Mouse (Mus musculus) heart, adult 10 weeks (tissue): ENCODE measurements around the gene Olfr108. TPM values are rescaled to one million over a fixed set of nuclear protein-coding genes. Genes with fewer than 3 reads are reported as not detected.

ENCODE experiments used
- polyA plus RNA-seq: library from polyadenylated mRNA; stranded (reverse); fragments of 350-450 nt; fragmentation: Illumina TruSeq; extraction: RNeasy Lipid Tissue Mini Kit (QIAGEN cat#74804); gene quantifications from one replicate; pipeline ENCODE4 v1.2.3, GENCODE M21; 2014; ENCODE audit warnings: low read depth, low replicate concordance

The Olfr108 gene
- polyA plus RNA-seq, result not detected

DNA sequence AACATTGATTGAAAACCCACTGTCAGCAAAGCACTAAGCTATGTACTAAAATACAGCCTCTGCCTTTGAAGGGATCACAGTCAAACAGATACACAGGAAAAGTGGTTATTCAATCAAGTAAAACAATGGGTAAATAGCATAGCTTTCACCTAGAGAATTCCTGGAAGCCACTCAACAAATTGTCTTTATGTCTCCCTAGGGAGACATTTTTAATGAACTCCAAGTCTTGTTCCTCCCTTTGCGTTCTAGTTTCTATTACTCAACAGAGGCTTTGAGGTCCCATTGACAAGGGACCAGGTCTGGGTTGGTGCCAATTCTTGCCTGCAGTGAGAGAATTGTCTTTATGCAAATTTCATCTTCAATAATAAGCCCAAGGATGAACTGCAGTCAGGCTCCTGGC, at the start of gene Olfr108:
TSS of gene Olfr108 (plus strand) at position 301 of the 400 bp plus-strand sequence.

DNA sequence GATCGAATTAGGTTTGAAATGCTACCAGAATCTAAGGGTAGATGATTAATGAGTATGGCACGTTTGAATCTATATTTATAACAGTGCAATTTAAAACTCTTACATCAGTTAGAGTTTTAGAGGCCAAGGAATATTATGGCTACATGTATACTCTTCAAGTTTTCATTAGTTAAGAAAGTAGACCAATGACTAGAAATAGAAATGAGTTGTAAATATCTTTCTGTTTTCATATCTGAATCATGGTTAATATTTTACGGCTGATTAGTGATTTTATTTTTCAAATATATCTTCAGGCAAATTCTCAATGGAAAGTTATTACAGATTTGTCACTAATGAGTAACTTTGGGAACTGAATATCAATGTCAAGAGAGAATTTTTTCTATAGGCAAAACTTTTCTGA, 46.4 kb upstream of the Olfr108 start, which contains the start of gene Olfr107:
TSS of gene Olfr107 (plus strand) at position 301 of the 400 bp plus-strand sequence.

DNA sequence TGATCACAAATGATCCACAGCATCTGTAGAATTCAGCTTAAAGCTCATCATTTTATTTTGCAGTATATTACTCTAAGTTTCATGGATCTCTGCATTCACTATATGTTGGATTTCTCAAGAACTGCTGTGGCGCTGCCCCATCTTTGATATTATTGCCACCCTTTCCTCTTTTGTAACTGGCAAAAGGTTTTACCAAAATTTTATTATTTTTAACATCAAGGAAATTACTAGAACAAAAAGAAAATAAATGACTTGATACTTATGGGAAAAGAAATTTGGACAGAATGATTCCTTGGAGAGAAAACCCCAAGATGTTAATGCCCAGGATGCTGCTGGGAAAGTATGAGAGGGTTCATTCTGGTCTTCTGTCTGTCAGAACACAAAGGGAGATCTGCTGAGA, 13.3 kb downstream of the Olfr108 start, which contains the start of gene Olfr109:
TSS of gene Olfr109 (plus strand) at position 301 of the 400 bp plus-strand sequence.

DNA sequence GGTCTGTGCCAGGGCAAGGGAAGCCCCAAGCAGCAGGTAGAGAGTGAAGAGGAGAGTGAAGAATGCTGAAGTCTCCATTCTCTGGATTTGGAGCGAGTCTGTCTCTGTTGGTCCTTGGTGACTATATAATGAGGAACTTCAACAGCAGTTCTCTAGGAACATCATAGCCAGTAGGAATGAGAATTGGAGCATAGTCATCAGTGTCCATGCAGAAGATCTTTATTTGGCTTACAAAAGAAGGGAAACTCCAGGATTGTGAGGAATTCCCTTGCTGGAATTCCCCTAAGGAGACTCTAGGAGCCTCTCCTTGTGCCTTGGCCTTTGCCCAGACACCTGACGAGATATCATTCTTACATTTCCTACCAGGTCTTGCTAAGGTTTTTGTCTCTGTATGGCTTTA, 38.2 kb downstream of the Olfr108 start, which contains the start of gene H2-M2:
TSS of gene H2-M2 (minus strand) at position 101 of the 400 bp plus-strand sequence.

DNA sequence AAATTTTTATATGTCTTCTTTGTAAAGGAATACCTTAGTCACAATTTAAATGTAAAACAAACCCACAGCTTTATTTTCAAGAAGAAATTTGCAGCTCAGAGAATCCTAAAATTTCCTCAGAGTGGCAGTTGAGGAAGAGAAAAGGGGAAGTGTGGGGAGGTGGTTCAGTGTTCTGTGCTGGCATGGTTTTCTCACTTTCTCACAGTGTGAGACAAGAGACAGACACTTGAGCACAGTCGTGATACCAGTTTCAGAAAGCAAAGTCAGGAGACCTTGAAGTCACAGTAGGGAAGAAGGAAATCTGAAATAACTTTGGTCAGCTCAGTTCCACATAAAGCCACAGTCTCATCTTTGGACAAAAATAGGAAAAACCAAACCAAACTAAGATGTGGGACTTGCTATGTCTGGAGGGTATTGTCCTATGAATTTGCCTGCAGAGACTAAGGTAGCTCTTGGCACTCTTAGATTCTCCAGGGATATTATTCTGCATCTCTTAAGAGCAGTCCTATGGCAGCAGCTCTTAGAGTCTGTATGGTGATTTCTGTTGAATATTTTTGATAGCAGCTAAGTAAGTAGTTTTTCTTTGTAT, 46.7 kb downstream of the Olfr108 start, which contains the start of gene Olfr110:
TSS of gene Olfr110 (plus strand) at position 539 of the 589 bp plus-strand sequence.

Other genes starting within 250 kb of the Olfr108 start
- not detected for gene Olfr94, start 244.5 kb upstream of the Olfr108 start, polyA plus RNA-seq
- gene Olfr95, start 232.4 kb upstream of the Olfr108 start, polyA plus RNA-seq, result not detected
- gene Olfr96, start 225.3 kb upstream of the Olfr108 start, polyA plus RNA-seq, result not detected
- gene Olfr97, start 208.2 kb upstream of the Olfr108 start, polyA plus RNA-seq, result not detected
- not detected for gene Olfr98, start 181.7 kb upstream of the Olfr108 start, polyA plus RNA-seq
- 6.0 TPM for gene H2-M3, start 175.3 kb upstream of the Olfr108 start, polyA plus RNA-seq
- not detected for gene Olfr99, start 162.0 kb upstream of the Olfr108 start, polyA plus RNA-seq
- gene Olfr101, start 141.2 kb upstream of the Olfr108 start, polyA plus RNA-seq, result not detected
- not detected for gene Olfr102, start 128.4 kb upstream of the Olfr108 start, polyA plus RNA-seq
- not detected for gene Olfr103, start 105.8 kb upstream of the Olfr108 start, polyA plus RNA-seq
- not detected for gene Olfr104-ps, start 85.9 kb upstream of the Olfr108 start, polyA plus RNA-seq
- not detected for gene Olfr105-ps, start 66.4 kb upstream of the Olfr108 start, polyA plus RNA-seq
- not detected for gene Olfr106-ps, start 55.1 kb upstream of the Olfr108 start, polyA plus RNA-seq
- gene Olfr107, start 46.3 kb upstream of the Olfr108 start, polyA plus RNA-seq, result not detected
- not detected for gene Olfr109, start 13.4 kb downstream of the Olfr108 start, polyA plus RNA-seq
- not detected for gene H2-M2, start 38.1 kb downstream of the Olfr108 start, polyA plus RNA-seq
- not detected for gene Olfr110, start 47.0 kb downstream of the Olfr108 start, polyA plus RNA-seq
- gene Olfr111, start 62.5 kb downstream of the Olfr108 start, polyA plus RNA-seq, result not detected
- not detected for gene Olfr112, start 124.0 kb downstream of the Olfr108 start, polyA plus RNA-seq
- not detected for gene Olfr113, start 132.2 kb downstream of the Olfr108 start, polyA plus RNA-seq
- not detected for gene Olfr114, start 147.3 kb downstream of the Olfr108 start, polyA plus RNA-seq
- not detected for gene Olfr115, start 181.6 kb downstream of the Olfr108 start, polyA plus RNA-seq
- not detected for gene Olfr116, start 181.7 kb downstream of the Olfr108 start, polyA plus RNA-seq
- not detected for gene Olfr117, start 218.3 kb downstream of the Olfr108 start, polyA plus RNA-seq
- not detected for gene Olfr118, start 221.5 kb downstream of the Olfr108 start, polyA plus RNA-seq